In genomic region chr19:36585505-36585904, GRCm38 (mm10) we compare ENCODE assay signal across 29 mouse cellular contexts. TPM values are rescaled to one million over a fixed set of nuclear protein-coding genes. Genes with fewer than 3 reads are reported as not detected.
A peak's percentile ranks its signal among the peaks of the same experiment; 100 is the strongest.
DNase-seq lines count a peak whose midpoint lies in the region; ATAC-seq and TF ChIP-seq lines count a peak whose summit lies in the region.
"Had no signal": no experiment of that assay in that cellular context is flagged by ENCODE, and none has a peak within 500 bp of the region (broad histone marks: within the 10 kb centered on the region; RNA-seq: fewer than 3 reads in every experiment).

No protein-coding gene starts in this region.

- no peak for ATAC-seq in Patski
- ATAC-seq: CD4-positive, CD25-positive, alpha-beta regulatory T cell, adult 4 months; forebrain, embryonic 14.5 days; hindbrain, postnatal 0 days; intestine, embryonic 15.5 days; midbrain, embryonic 16.5 days had no signal

- in situ Hi-C loops in Patski (cut with MboI; ENCODE audit: low pct_unique_long_range_greater_than_20kb): no loop called here

- 100% methylated on average over 1 of the region's 1 CpGs for WGBS in heart, adult 2 months

- H3K27ac ChIP-seq in heart, adult 2 months: no peak overlapping the region
- no peak overlapping the region for H3K27ac ChIP-seq in layer of hippocampus, adult 2 months
- H3K27ac ChIP-seq: embryonic facial prominence, embryonic 12.5 days; heart, embryonic 13.5 days; hindbrain, postnatal 0 days; intestine, embryonic 15.5 days; midbrain, embryonic 10.5 days; neural tube, embryonic 12.5 days had no signal

- TF ChIP-seq POLR2A in heart, adult 2 months (IDR thresholded peaks at IDR 0.05; ENCODE audit: insufficient read depth, low read depth, low read length): no peak

- intact Hi-C loops in heart, adult 2 months (cut with DNase I): no loop called here
- intact Hi-C loops in heart, postnatal 25 days (cut with DNase I): no loop called here

- no peaks in the 10 kb centered on the region for H3K4me1 ChIP-seq in heart, adult 2 months (ENCODE audit: control insufficient read depth, insufficient read depth, low read length)
- H3K4me1 ChIP-seq: embryonic facial prominence, embryonic 12.5 days; intestine, embryonic 15.5 days; midbrain, embryonic 10.5 days; neural tube, embryonic 12.5 days had no signal

- POLR2A ChIA-PET in Patski (lab: Charles Lee): no interaction called here

- DNase-seq in heart, adult 2 months: no peak
- no peak for DNase-seq in heart, postnatal 25 days (ENCODE audit: low spot score)
- no peak for DNase-seq in layer of hippocampus, adult 2 months (ENCODE audit: low spot score in 2 of 2)
- DNase-seq in layer of hippocampus, postnatal 25 days (ENCODE audit: extremely low spot score in 1 of 2, low spot score in 1 of 2): no peak
- DNase-seq in A20 (ENCODE audit: low read depth, low spot score): peak; percentile 21
- no peak for DNase-seq in Patski (ENCODE audit: low read depth, low spot score)
- DNase-seq in adrenal gland, adult (ENCODE audit: inconsistent age in 2 of 2, low spot score in 1 of 2): no peak
- DNase-seq: adrenal gland, postnatal 10 days; cerebellum, adult 11 months; cerebellum, adult 9-11 months; embryo, embryonic 11 days; gastrocnemius, postnatal 36 days; heart, postnatal 10 days; kidney, postnatal 4 days; lung, adult 18-20 months; lung, postnatal 10 days; right cerebral cortex, adult 18-20 months; thymus, adult 2 months; thymus, postnatal 4 days had no signal

- no peaks in the 10 kb centered on the region for H3K36me3 ChIP-seq in heart, adult 2 months (ENCODE audit: control insufficient read depth, insufficient read depth, low read length)
- H3K36me3 ChIP-seq: embryonic facial prominence, embryonic 12.5 days; intestine, embryonic 15.5 days; midbrain, embryonic 10.5 days had no signal

- TF ChIP-seq EP300 in heart, adult 2 months (IDR thresholded peaks at IDR 0.05; ENCODE audit: insufficient read depth, low read depth, low read length): no peak

- no peaks in the 10 kb centered on the region for H3K79me2 ChIP-seq in heart, adult 2 months (replicated peaks; ENCODE audit: control insufficient read depth, insufficient read depth, low read length)

- H3K4me3 ChIP-seq in heart, adult 2 months: no peak overlapping the region
- H3K4me3 ChIP-seq in layer of hippocampus, adult 2 months: no peak overlapping the region
- H3K4me3 ChIP-seq: embryonic facial prominence, embryonic 12.5 days; heart, embryonic 13.5 days; intestine, embryonic 15.5 days; midbrain, embryonic 10.5 days; myocyte; neural tube, embryonic 12.5 days had no signal

- no peak overlapping the region for H3K9ac ChIP-seq in heart, adult 2 months (ENCODE audit: low read depth, low read length)
- H3K9ac ChIP-seq: embryonic facial prominence, embryonic 12.5 days; heart, embryonic 13.5 days; intestine, embryonic 15.5 days; neural tube, embryonic 12.5 days had no signal

- CTCF ChIA-PET in Patski (lab: Charles Lee): no interaction called here

- TF ChIP-seq CTCF in heart, adult 2 months (IDR thresholded peaks at IDR 0.05): peak; percentile 27
- 0 out of 2 replicates have a peak, but pooled peaks have one; percentile 30 for TF ChIP-seq CTCF in layer of hippocampus, adult 2 months (conservative IDR thresholded peaks at IDR 0.05)
- peak; percentile 35 for TF ChIP-seq CTCF in Patski (IDR thresholded peaks at IDR 0.05)

- H3K27me3 ChIP-seq in heart, adult 2 months (ENCODE audit: control insufficient read depth, insufficient read depth, low read length): no peaks in the 10 kb centered on the region
- peaks cover 63% of the 10 kb centered on the region for H3K27me3 ChIP-seq in Patski
- H3K27me3 ChIP-seq: embryonic facial prominence, embryonic 12.5 days; heart, embryonic 13.5 days; intestine, embryonic 15.5 days; neural tube, embryonic 12.5 days had no signal

RNA-seq across cellular contexts. Expression of gene Hectd2, which starts 31.1 kb away (rescaled TPM):
- 1 to 10 TPM; 1.8 to 2.1 TPM for total RNA-seq in heart, adult 2 months (2021)
- polyA plus RNA-seq in heart, adult 2 months (2012; rRNA removed): 0.82 and 1.7 TPM in 2 replicates
- total RNA-seq in heart, postnatal 25 days (2021): 1 to 10 TPM; 1.6 to 1.8 TPM
- total RNA-seq in layer of hippocampus, adult 2 months (2021): 10 to 100 TPM; 42.7 to 45.3 TPM
- total RNA-seq in layer of hippocampus, postnatal 25 days (2021): 10 to 100 TPM; 31.3 to 45.2 TPM
- 0.60 TPM for polyA plus RNA-seq in Patski (2021)

Comparison
In these comparisons a context has a peak if more than half of its experiments do, and no peak if none do; other contexts are left out.
1. RNA of gene Hectd2, which starts 31.1 kb away (total RNA-seq): 42.7 to 45.3 TPM in layer of hippocampus, adult 2 months and 31.3 to 45.2 TPM in layer of hippocampus, postnatal 25 days; 1.8 to 2.1 TPM in heart, adult 2 months and 1.6 to 1.8 TPM in heart, postnatal 25 days; every median in the first group is over 10 times any median in the second.
2. Peak in every context shown above with its lines, with median percentiles within 50 percentile points of each other: CTCF ChIP-seq.